Mouse (Mus musculus): ENCODE measurements around the gene Calr4. TPM values are rescaled to one million over a fixed set of nuclear protein-coding genes. Genes with fewer than 3 reads are reported as not detected.

The Calr4 gene
- total and polyA plus RNA-seq, 2 experiments from 2014 or later: 1.0 to 1.6 TPM

DNA sequence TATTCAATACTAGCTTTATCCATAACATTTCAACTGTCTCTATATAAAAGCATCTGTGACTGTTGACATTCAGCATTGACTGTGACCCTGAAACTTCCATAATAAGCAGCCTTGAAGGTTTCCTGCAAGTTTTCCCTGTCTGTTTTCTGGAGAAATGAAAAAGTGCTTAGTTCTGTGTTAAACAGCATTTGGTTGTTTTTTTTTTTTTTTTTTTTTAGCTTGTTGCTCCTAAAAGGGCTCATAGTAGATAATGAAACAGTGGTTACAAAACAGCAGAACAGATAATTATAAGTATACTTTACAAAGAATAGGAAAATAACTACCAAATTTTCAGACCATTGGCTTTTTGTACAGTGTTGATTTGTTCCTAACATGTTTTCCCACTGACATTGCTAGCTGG is 60.3 kb downstream of the Calr4 start:
- no peak overlapping the region for H3K4me2 ChIP-seq (ENCODE audit: low read depth, low read length)
- ATAC-seq: no peak

DNA sequence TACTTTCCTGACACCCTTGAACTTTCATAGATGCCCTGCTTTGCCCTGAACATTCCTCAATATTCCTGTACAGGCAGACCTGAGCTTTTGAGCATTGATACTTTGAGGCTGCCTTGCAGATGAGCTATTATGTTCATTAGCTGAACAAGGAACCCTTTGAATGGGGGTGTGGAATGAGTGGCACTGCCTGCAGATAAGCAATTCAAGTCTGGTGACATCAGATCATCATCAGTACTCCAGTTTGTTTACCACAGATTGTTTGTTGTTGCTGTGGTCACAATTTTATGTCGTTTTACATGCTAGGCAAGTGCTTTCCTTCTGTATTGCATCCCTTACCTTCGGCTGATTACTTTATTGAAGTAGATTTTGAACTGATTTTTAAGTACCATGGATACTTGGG is 62.2 kb downstream of the Calr4 start:
- H3K36me3 ChIP-seq (ENCODE audit: insufficient read depth, low read length): no peaks in the 10 kb centered on the region
- no peak overlapping the region for H3K4me3 ChIP-seq (ENCODE audit: low read length)
- H3K27ac ChIP-seq: no peak overlapping the region
- WGBS: 73% methylated on average over 2 of the region's 2 CpGs
- H3K4me2 ChIP-seq (ENCODE audit: low read depth, low read length): no peak overlapping the region
- DNase-seq (ENCODE audit: low spot score) (no peak), ATAC-seq (no peak)
- H3K9me3 ChIP-seq (ENCODE audit: low read length): no peaks in the 10 kb centered on the region
- no peak overlapping the region for H3K9ac ChIP-seq (replicated peaks; ENCODE audit: low read length)
- H3K4me1 ChIP-seq (ENCODE audit: insufficient read depth, low read length): no peaks in the 10 kb centered on the region
- no peak for TF ChIP-seq CTCF (IDR thresholded peaks at IDR 0.05; ENCODE audit: low read depth)
- H3K27me3 ChIP-seq (ENCODE audit: insufficient read depth, low read length): no peaks in the 10 kb centered on the region

More for the DNA sequence above, 60.3 kb downstream of the Calr4 start:
- TF ChIP-seq CTCF (IDR thresholded peaks at IDR 0.05; ENCODE audit: low read depth): no peak
- no peaks in the 10 kb centered on the region for H3K36me3 ChIP-seq (ENCODE audit: insufficient read depth, low read length)
- no peak overlapping the region for H3K9ac ChIP-seq (replicated peaks; ENCODE audit: low read length)
- H3K4me1 ChIP-seq (ENCODE audit: insufficient read depth, low read length): no peaks in the 10 kb centered on the region
- H3K27ac ChIP-seq: no peak overlapping the region
- H3K9me3 ChIP-seq (ENCODE audit: low read length): no peaks in the 10 kb centered on the region
- no peaks in the 10 kb centered on the region for H3K27me3 ChIP-seq (ENCODE audit: insufficient read depth, low read length)
- no peak overlapping the region for H3K4me3 ChIP-seq (ENCODE audit: low read length)
- DNase-seq (ENCODE audit: low spot score): no peak

- Histone ChIP-seq H3K36me3 (ENCODE audit: insufficient read depth, low read length) (no peaks in the 10 kb centered on the region), H3K4me1 (ENCODE audit: insufficient read depth, low read length) (no peaks in the 10 kb centered on the region), H3K9ac (replicated peaks; ENCODE audit: low read length) (no peak overlapping the region), H3K27me3 (ENCODE audit: insufficient read depth, low read length) (no peaks in the 10 kb centered on the region), H3K9me3 (ENCODE audit: low read length) (no peaks in the 10 kb centered on the region), H3K4me2 (ENCODE audit: low read depth, low read length) (no peak overlapping the region), H3K4me3 (ENCODE audit: low read length) (no peak overlapping the region), H3K27ac (no peak overlapping the region)
- no peak for TF ChIP-seq CTCF (IDR thresholded peaks at IDR 0.05; ENCODE audit: low read depth)
- ATAC-seq (no peak), DNase-seq (ENCODE audit: low spot score) (no peak)
These were observed 64.9 kb downstream of the Calr4 start for GRCm38 (mm10) chr4:109299136-109299535.

Other genes with a start within 250 kb of the Calr4 start
- 36.8 and 36.9 TPM in 2 replicates for gene Nrd1, start 233.8 kb upstream of the Calr4 start, total RNA-seq (2014; rRNA removed)
- gene Nrd1, start 233.8 kb upstream of the Calr4 start, polyA plus RNA-seq (2015; fragmentation: Nextera tagmentation; extraction: Ambion mirVana): 51.2 and 52.3 TPM in 2 replicates
- 59.3 and 65.3 TPM in 2 replicates for gene Osbpl9, start 32.2 kb upstream of the Calr4 start, total RNA-seq (2014; rRNA removed)
- gene Osbpl9, start 32.2 kb upstream of the Calr4 start, polyA plus RNA-seq (2015; fragmentation: Nextera tagmentation; extraction: Ambion mirVana): 59.0 and 64.3 TPM in 2 replicates
- 68.8 and 73.0 TPM in 2 replicates for gene Eps15, start 45.8 kb downstream of the Calr4 start, total RNA-seq (2014; rRNA removed)
- 57.4 and 58.1 TPM in 2 replicates for gene Eps15, start 45.8 kb downstream of the Calr4 start, polyA plus RNA-seq (2015; fragmentation: Nextera tagmentation; extraction: Ambion mirVana)
- gene Ttc39a, start 172.1 kb downstream of the Calr4 start, total RNA-seq (2014; rRNA removed): 4.0 and 6.8 TPM in 2 replicates
- gene Ttc39a, start 172.1 kb downstream of the Calr4 start, polyA plus RNA-seq (2015; fragmentation: Nextera tagmentation; extraction: Ambion mirVana): 5.3 and 6.4 TPM in 2 replicates